Mouse (Mus musculus) lung, adult 2 months (tissue): Measurements from ENCODE around the gene Jak2.

ENCODE experiments used
- CTCF ChIP-seq: fragments of 200-500 bp; IDR thresholded peaks from 2 replicates; pipeline ENCODE4 v1.5.1; 2011; ENCODE audit warnings: mild to moderate bottlenecking, low read length, control low read depth; ENCODE audit not compliant: insufficient read depth
- POLR2A ChIP-seq: fragments of 200-500 bp; IDR thresholded peaks from 2 replicates; pipeline ENCODE4 v1.6.1; 2011; ENCODE audit warnings: low read depth, mild to moderate bottlenecking, control low read depth, low read length, borderline replicate concordance; ENCODE audit errors: extremely low read depth

DNA sequence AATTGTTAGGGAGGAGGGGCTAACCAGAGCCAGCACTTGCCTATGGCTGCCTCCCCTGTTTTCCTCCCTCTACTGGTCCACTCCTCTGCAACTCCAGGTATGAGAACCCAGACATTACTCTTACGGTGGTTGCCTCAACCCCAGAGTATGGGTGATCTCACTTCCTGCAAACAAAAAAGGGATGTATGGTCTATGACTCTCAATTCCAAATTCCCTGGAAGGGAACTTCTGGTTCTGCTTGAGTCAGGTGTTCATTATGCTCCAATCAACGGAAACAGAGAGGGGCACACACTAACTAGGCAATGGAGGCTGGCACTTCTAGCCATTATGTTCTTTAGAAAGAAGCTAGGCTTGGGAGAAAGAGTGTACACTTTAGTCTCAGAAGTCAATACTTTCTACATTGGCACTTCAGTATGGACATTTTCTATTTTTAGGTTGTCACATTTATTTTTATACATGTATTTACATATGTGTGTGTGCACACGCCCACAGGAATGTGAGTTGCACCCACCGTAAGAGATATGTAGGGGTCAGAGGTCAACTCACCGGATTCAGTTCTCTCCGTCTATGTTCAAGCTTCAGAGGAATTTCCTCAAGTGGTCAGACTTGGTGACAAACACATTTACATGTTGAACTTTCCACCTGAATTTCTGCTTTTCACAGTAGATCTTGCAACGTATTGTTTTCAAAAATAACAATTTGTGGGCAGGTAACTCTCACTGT lies 12.0 kb upstream of the Jak2 start:
- TF ChIP-seq POLR2A (no peak), CTCF (no peak)
